Mouse (Mus musculus): Measurements from ENCODE around the gene Cers1. TPM values are rescaled to one million over a fixed set of nuclear protein-coding genes. Genes with fewer than 3 reads are reported as not detected.

Cers1 gene
- polyA plus RNA-seq, 1 experiment from 2014 or later: 18.2 TPM

GRCm38 (mm10) chr8:70317872-70318271 lies 2.3 kb downstream of the Cers1 start:
- ATAC-seq: no peak
- no peaks in the 10 kb centered on the region for H3K27me3 ChIP-seq
- H3K36me3 ChIP-seq (ENCODE audit: poor library complexity, severe bottlenecking): peaks cover 52% of the 10 kb centered on the region
- H3K4me1 ChIP-seq: peaks cover 38% of the 10 kb centered on the region
- H3K4me3 ChIP-seq: peak overlapping the region; percentile 61; the same call in 1 of the 2 replicates
- H3K27ac ChIP-seq: peak overlapping the region; percentile 95
- H3K9me3 ChIP-seq (replicated peaks): no peaks in the 10 kb centered on the region
- WGBS: 85% methylated on average over 5 of the region's 5 CpGs
- H3K4me2 ChIP-seq: peak overlapping the region; percentile 81
- H3K9ac ChIP-seq: peak overlapping the region; percentile 85; the same call in 1 of the 2 replicates

GRCm38 (mm10) chr8:70323716-70324115 lies 8.1 kb downstream of the Cers1 start:
- Histone ChIP-seq H3K4me2 (no peak overlapping the region), H3K27ac (no peak overlapping the region), H3K9me3 (replicated peaks) (no peaks in the 10 kb centered on the region), H3K9ac (no peak overlapping the region), H3K36me3 (ENCODE audit: poor library complexity, severe bottlenecking) (peaks cover 79% of the 10 kb centered on the region), H3K27me3 (no peaks in the 10 kb centered on the region), H3K4me1 (no peaks in the 10 kb centered on the region), H3K4me3 (no peak overlapping the region)
- whole genome bisulfite sequencing: 93% methylated on average over 3 of the region's 3 CpGs
- no peak for ATAC-seq

GRCm38 (mm10) chr8:70327512-70327911 lies 11.9 kb downstream of the Cers1 start:
- H3K9ac ChIP-seq: no peak overlapping the region
- no peaks in the 10 kb centered on the region for H3K9me3 ChIP-seq (replicated peaks)
- WGBS: 97% methylated on average over 6 of the region's 6 CpGs
- H3K4me2 ChIP-seq: no peak overlapping the region
- H3K4me1 ChIP-seq: peaks cover 31% of the 10 kb centered on the region
- no peak overlapping the region for H3K27ac ChIP-seq
- H3K27me3 ChIP-seq: 0 out of 2 replicates have a peak, but pooled peaks cover 5% of the 10 kb centered on the region
- no peak for ATAC-seq
- peaks cover 80% of the 10 kb centered on the region for H3K36me3 ChIP-seq (ENCODE audit: poor library complexity, severe bottlenecking)
- H3K4me3 ChIP-seq: no peak overlapping the region

GRCm38 (mm10) chr8:70329124-70329834 lies 13.7 kb downstream of the Cers1 start, which contains the start of gene Gdf1:
TSS of gene Gdf1 (plus strand) at chr8:70329817.
- no peak for ATAC-seq
- peaks cover 84% of the 10 kb centered on the region for H3K36me3 ChIP-seq (ENCODE audit: poor library complexity, severe bottlenecking)
- peak within 1 kb of the TSS; percentile 44 for H3K4me2 ChIP-seq
- no peaks in the 10 kb centered on the region for H3K9me3 ChIP-seq (replicated peaks)
- 0 out of 2 replicates have a peak, but pooled peaks cover 5% of the 10 kb centered on the region for H3K27me3 ChIP-seq
- H3K4me1 ChIP-seq: peaks cover 33% of the 10 kb centered on the region
- H3K27ac ChIP-seq: no peak within 1 kb of the TSS
- 30% methylated on average over 14 of the region's 14 CpGs for WGBS
- H3K9ac ChIP-seq: peak within 1 kb of the TSS; percentile 47
- no peak within 1 kb of the TSS for H3K4me3 ChIP-seq

GRCm38 (mm10) chr8:70329835-70330740 lies 14.5 kb downstream of the Cers1 start:
- no peak overlapping the region for H3K27ac ChIP-seq
- H3K9me3 ChIP-seq (replicated peaks): no peaks in the 10 kb centered on the region
- WGBS: 9% methylated on average over 45 of the region's 45 CpGs
- H3K4me2 ChIP-seq: peak overlapping the region; percentile 44
- no peak for ATAC-seq
- H3K27me3 ChIP-seq: 0 out of 2 replicates have a peak, but pooled peaks cover 5% of the 10 kb centered on the region
- no peak overlapping the region for H3K4me3 ChIP-seq
- H3K9ac ChIP-seq: peak overlapping the region; percentile 47
- H3K4me1 ChIP-seq: peaks cover 33% of the 10 kb centered on the region
- H3K36me3 ChIP-seq (ENCODE audit: poor library complexity, severe bottlenecking): peaks cover 87% of the 10 kb centered on the region

- H3K27ac ChIP-seq: 0 out of 2 replicates have a peak overlapping the region, but pooled peaks have one; percentile 10
- H3K4me3 ChIP-seq: 0 out of 2 replicates have a peak overlapping the region, but pooled peaks have one; percentile 0
- H3K36me3 ChIP-seq (ENCODE audit: poor library complexity, severe bottlenecking): peaks cover 89% of the 10 kb centered on the region
- peak overlapping the region; percentile 47 for H3K9ac ChIP-seq
- ATAC-seq: peak; percentile 81
- H3K27me3 ChIP-seq: 0 out of 2 replicates have a peak, but pooled peaks cover 5% of the 10 kb centered on the region
- 30% methylated on average over 53 of the region's 53 CpGs for WGBS
- H3K4me1 ChIP-seq: peaks cover 33% of the 10 kb centered on the region
- H3K9me3 ChIP-seq (replicated peaks): no peaks in the 10 kb centered on the region
- peak overlapping the region; percentile 44 for H3K4me2 ChIP-seq
Observed at GRCm38 (mm10) chr8:70330741-70331364, 15.3 kb downstream of the Cers1 start.

- no peak for ATAC-seq
- no peaks in the 10 kb centered on the region for H3K9me3 ChIP-seq (replicated peaks)
- H3K4me1 ChIP-seq: peaks cover 33% of the 10 kb centered on the region
- H3K9ac ChIP-seq: no peak overlapping the region
- H3K36me3 ChIP-seq (ENCODE audit: poor library complexity, severe bottlenecking): peaks cover 94% of the 10 kb centered on the region
- H3K27me3 ChIP-seq: 0 out of 2 replicates have a peak, but pooled peaks cover 5% of the 10 kb centered on the region
- 66% methylated on average over 19 of the region's 19 CpGs for WGBS
- 0 out of 2 replicates have a peak overlapping the region, but pooled peaks have one; percentile 10 for H3K27ac ChIP-seq
- H3K4me2 ChIP-seq: no peak overlapping the region
- no peak overlapping the region for H3K4me3 ChIP-seq
Observed at GRCm38 (mm10) chr8:70331526-70331925, 16.0 kb downstream of the Cers1 start.

GRCm38 (mm10) chr8:70332070-70332877 lies 16.7 kb downstream of the Cers1 start:
- Histone ChIP-seq H3K4me1 (peaks cover 33% of the 10 kb centered on the region), H3K9ac (peak overlapping the region; percentile 43), H3K27me3 (0 out of 2 replicates have a peak, but pooled peaks cover 5% of the 10 kb centered on the region), H3K36me3 (ENCODE audit: poor library complexity, severe bottlenecking) (peaks cover 95% of the 10 kb centered on the region), H3K4me3 (no peak overlapping the region), H3K27ac (peak overlapping the region; percentile 51; the same call in 1 of the 2 replicates), H3K9me3 (replicated peaks) (no peaks in the 10 kb centered on the region), H3K4me2 (peak overlapping the region; percentile 33)
- 22% methylated on average over 41 of the region's 41 CpGs for WGBS
- peak; percentile 75 for ATAC-seq

- 0 out of 2 replicates have a peak, but pooled peaks cover 5% of the 10 kb centered on the region for H3K27me3 ChIP-seq
- no peaks in the 10 kb centered on the region for H3K9me3 ChIP-seq (replicated peaks)
- no peak overlapping the region for H3K27ac ChIP-seq
- H3K4me1 ChIP-seq: peaks cover 33% of the 10 kb centered on the region
- H3K4me2 ChIP-seq: no peak overlapping the region
- ATAC-seq: no peak
- H3K9ac ChIP-seq: no peak overlapping the region
- 98% methylated on average over 6 of the region's 6 CpGs for WGBS
- peaks cover 96% of the 10 kb centered on the region for H3K36me3 ChIP-seq (ENCODE audit: poor library complexity, severe bottlenecking)
- no peak overlapping the region for H3K4me3 ChIP-seq
Observed at GRCm38 (mm10) chr8:70332878-70333202, 17.3 kb downstream of the Cers1 start.

GRCm38 (mm10) chr8:70338931-70339330 lies 23.4 kb downstream of the Cers1 start:
- Histone ChIP-seq H3K27me3 (no peaks in the 10 kb centered on the region), H3K27ac (no peak overlapping the region), H3K9ac (no peak overlapping the region), H3K36me3 (ENCODE audit: poor library complexity, severe bottlenecking) (peaks cover 100% of the 10 kb centered on the region), H3K9me3 (replicated peaks) (no peaks in the 10 kb centered on the region), H3K4me1 (peaks cover 9% of the 10 kb centered on the region), H3K4me3 (no peak overlapping the region), H3K4me2 (no peak overlapping the region)
- WGBS: 94% methylated on average over 7 of the region's 7 CpGs
- no peak for ATAC-seq

GRCm38 (mm10) chr8:70340659-70341058 lies 25.1 kb downstream of the Cers1 start:
- ATAC-seq: no peak
- H3K27me3 ChIP-seq: no peaks in the 10 kb centered on the region
- H3K27ac ChIP-seq: no peak overlapping the region
- no peaks in the 10 kb centered on the region for H3K9me3 ChIP-seq (replicated peaks)
- no peak overlapping the region for H3K4me3 ChIP-seq
- H3K4me2 ChIP-seq: no peak overlapping the region
- H3K36me3 ChIP-seq (ENCODE audit: poor library complexity, severe bottlenecking): peaks cover 85% of the 10 kb centered on the region
- 95% methylated on average over 7 of the region's 7 CpGs for WGBS
- peaks cover 9% of the 10 kb centered on the region for H3K4me1 ChIP-seq
- no peak overlapping the region for H3K9ac ChIP-seq
